Mouse (Mus musculus): Measurements from ENCODE around the gene Stard10.
A peak's percentile ranks its signal among the peaks of the same experiment; 100 is the strongest.

Gene Stard10

DNA sequence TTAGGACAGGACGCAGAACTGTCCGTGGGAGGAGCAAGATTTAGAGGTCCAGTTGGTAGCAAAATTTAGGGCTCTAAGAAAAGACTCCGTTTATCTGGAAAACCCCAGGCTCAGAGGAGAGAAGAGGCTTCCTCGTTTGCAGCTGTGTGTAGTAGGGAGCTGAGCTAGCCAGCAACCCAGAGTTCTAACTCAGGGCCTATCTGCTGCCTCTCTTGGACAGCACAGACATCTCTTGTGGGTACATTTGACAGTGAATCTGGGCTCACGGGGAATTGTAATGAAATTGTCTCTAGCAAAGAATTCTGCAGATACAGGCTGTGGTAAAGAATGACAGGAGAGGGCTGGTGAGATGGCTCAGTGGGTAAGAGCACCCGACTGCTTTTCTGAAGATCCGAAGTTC is 14.2 kb upstream of the Stard10 start:
- no peak for DNase-seq (ENCODE audit: low read depth, low spot score)

DNA sequence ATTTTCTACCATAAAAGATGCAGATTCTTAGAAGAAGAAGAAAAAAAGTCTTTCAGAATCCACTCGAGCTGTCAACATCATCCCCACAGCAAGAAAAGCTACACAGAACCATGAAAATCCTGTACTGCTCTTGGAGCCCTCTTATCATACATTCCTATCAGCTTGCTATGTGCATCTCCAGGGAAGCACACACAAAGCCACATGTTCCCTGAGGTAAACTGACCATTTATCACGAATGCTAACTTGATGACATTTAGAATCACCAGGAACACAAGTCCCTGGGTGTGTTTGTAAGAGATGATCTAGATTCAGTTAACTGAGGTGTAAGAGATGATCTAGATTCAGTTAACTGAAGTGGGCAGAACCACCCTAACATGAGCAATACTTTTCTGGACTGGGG is 10.0 kb upstream of the Stard10 start:
- no peak for DNase-seq (ENCODE audit: low read depth, low spot score)

DNA sequence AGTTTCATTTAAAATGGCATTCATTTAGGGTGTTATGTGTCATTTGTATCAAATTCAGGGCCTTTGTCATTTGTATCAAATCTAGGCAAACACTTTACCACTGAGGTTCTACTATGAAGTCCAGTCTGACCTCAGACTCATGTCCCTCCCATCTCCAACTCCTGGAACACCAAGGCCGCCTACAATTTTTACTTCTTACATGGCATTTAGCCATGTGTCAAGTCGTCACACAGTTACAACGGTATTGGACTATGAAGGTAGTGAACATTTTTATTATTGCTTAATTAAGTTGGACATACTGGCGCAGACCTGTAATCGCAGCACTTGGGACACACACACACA is 6.9 kb upstream of the Stard10 start:
- no peak for DNase-seq (ENCODE audit: low read depth, low spot score)

DNA sequence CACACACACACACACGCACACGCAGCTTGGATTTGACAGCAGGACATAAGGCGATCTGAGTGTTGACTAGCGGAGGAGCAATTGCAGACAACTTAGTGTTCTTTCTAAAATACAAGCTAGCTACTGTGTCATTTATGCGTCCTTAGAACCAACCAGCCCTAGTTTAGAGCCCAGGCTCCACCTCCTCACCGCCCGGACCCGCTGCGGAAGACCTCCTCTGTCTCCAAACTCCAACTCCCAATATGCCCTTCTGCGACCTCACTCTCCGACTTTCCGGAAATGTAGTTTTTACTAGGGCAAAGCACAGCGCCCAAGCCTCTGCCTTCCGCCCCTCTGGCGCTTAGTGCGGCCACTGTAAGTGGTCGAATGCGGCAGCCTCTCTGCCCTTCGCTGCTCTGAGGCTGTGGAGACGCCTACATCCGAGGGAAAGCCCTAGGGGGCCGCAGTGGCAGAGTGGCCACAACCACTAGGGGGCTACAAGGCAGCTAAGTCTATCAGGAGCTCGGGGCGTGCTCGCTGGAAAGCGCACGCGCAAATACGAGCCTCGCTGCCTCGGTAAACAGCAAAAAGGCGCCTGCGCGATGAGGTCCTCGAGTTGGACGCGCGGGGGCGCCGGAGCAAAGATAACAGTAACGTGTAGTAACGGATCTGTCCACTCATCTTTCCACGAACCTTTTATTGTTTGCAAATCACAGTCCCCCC is 6.4 kb upstream of the Stard10 start:
- peak; percentile 93 for DNase-seq (ENCODE audit: low read depth, low spot score)

DNA sequence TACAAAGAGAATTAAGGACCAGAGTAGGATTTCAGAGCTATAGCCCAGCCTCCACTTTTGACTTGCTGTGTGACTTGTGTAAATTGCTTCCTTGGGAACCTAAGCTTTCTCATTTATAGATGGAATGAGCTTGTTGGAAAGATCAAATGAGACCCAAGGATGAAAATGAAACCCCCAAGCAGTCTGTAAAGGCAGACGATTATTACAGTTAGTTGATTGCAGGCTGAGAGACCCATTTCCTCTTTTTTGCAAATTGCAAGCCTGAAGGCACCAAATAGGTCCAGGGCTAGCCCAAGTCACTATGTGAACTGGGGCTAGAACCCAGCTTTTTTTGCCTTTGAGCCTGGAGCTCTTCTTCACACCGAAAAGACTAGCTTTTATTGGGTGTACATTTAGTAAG is 5.8 kb upstream of the Stard10 start:
- no peak for DNase-seq (ENCODE audit: low read depth, low spot score)

DNA sequence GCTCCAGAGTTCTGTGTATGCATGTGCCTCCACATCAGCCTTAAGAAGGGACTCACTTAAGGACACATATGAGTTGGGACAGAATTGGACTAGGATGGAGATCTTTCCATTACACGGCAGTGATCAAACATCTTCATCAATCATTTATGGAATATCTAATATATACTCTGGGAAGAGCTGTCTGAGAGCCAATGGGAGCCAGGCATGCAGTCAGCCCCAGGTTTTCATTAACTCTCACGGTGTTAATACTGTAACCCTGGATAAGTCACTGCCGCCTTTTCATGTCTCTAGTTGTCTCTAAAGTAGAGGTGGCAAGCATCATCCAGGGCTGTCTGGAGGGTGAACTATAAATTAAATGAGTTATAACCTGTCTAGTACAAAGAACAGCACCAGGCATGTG is 3.9 kb upstream of the Stard10 start:
- no peak for DNase-seq (ENCODE audit: low read depth, low spot score)

DNA sequence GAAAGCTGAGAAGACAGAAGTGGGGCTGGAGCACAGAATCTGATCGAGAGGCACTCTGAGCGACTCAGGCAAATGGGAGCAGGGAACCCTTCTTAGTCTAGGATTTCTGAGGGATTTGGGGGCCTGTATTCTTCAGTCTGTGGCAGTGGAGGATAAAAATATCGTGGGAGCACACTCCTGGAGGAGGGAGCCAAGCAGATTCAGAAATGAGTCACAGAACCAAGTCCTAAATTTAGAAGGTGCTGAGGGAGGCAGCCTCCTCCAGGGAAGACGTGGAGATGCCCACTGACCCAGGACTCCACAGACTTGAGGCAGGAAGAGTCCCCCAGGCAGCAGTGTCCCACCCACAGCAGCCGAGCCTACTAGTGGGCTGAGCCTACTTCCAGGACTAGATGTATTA is 2.5 kb upstream of the Stard10 start:
- no peak for DNase-seq (ENCODE audit: low read depth, low spot score)

DNA sequence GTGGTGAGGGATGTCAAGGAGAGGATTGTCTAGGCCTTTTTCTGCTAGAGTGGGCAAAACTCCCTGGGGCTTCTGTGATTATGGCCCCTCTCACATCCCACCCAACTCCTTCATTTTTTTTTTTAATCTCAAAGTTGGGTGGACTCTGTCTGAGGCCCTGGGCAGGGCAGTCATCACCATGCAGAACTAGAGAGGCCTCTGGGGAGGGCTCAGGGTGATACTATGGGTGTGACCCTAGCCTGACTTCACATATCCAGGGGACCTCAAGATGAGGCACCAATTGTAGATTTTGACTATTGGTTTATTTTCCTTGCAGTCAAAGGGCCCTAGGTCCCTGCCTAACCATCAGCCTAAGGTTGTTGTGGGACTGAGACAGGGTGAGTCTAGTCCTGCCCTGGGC is 1.2 kb upstream of the Stard10 start:
- no peak for DNase-seq (ENCODE audit: low read depth, low spot score)

DNA sequence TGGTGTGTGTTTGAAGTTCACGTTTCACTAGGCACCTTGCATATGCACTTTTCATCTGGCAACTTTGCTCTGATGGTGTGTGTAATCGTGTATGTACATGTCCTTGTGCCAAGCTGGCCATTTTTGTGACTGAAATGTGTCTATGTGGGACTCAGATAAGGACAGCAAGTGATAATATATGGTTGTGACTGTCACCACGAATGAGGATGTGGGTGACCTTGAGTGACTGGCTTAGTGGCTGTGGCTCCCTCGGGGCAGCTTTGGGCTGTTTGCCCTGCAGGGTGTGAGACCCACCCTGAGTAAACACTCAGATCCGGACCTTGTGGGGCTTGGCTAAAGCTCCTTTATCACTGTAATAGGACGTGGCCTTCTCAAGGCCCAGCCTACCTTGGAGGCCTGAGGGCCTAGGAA is 290 bp upstream of the Stard10 start:
- no peak for DNase-seq (ENCODE audit: low read depth, low spot score)

DNA sequence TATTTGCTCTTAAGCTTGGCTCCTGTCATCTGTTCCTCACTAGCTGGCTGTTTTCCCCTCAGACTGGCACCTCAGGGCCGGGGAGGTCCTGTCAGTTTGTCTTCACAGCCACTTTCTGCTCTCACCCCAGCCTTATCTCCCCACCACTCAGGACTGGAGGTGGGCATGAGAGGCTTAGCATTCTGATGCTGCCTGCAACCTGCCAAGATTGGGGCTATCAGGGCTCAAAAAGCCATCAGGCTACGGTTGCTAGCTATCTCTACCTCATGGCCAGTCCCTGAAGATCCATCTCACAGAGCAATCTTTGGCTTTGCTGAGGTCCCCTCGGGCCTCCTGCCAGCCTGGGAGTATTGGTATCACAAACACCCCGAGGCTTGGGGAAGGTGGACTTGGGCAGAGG is 2.0 kb downstream of the Stard10 start:
- DNase-seq (ENCODE audit: low read depth, low spot score) = no peak

DNA sequence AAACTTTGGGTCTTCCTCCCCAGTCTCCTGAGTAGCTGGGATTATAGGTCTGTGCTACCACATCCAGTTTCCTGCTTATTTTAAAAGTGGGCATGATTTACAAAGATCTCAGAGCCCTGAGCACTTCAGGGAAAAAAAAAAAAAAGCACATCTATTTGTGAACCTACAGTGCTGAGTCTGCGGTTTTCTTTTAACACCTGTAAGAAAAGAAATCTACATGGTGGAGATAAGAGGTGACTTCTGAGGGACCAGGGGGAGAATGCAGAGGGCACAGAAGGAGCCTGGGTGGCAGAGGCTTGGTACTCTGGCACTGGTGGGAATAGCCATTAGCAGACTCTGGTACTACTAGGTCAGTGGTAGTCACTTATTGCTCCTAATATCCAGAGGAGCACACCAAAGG is 2.9 kb downstream of the Stard10 start:
- DNase-seq (ENCODE audit: low read depth, low spot score) = no peak

DNA sequence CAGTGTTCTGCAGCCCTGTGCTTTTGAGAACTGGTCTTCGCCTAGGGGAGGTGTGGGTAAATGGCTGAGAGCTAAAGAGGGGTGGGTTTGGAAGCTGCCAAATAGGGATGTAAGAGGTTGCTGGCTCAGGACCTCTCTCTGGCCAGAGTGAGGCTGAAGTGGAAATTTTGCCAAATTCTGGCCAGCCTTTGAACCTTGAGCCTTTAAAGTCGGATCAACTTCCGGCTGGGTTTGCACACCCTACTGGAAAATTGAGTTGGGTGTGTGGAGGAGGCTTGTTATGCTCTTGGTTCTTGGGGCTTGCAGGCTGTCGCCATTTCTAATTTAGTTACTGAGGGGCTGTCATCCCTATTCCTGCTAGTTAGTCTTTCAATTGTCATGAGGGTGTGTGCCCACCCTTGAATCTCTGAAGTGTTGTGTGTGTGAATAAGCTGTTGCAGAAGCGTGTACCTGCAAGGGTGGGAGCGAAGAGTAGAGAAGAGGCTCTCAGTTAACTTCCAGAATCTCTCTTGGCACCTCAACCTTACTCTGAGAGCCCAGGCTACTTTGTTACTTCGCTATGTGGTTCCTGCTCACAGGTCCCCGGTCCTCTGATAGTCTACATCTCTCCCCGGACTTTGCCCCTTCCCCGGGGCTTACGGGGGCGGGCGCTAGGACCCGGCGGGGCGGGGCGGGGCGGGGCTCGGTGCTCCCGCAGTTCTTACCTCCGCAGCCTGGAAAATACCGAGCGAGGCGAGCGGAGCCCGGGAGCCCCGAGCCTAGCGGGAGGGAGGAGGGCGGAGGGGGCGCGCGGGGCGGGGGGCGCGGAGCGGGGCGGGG is 3.7 kb downstream of the Stard10 start:
- no peak for DNase-seq (ENCODE audit: low read depth, low spot score)

DNA sequence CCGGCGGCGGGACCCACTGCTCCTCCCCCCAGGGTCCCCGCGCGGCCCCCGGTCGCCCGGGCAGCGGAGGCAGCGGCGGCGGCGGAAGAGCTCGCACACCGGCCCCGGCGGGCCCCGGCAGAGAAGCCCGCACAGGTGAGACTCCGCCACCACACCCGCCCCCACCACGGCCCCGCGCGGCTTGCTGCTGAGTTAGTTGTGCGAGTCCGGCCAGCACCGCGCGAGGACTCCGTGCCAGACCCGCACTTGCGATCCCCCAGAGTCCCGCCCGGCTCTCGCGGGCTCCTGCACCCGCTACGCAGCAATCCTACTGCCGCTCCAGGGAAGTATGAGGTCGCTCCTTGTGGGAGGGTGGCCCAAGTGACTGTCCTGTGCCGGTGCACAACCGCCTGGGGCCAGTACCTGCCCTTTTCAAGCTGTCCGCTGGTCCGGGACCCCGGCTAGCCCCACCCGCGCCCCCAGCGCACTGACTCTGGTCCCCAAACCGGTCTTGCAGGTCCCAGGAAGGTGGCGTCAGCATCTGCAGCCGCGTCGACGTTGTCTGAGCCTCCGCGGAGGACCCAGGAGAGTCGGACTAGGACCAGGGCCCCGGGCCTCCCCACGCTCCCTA is 4.4 kb downstream of the Stard10 start:
- DNase-seq (ENCODE audit: low read depth, low spot score) = no peak

DNA sequence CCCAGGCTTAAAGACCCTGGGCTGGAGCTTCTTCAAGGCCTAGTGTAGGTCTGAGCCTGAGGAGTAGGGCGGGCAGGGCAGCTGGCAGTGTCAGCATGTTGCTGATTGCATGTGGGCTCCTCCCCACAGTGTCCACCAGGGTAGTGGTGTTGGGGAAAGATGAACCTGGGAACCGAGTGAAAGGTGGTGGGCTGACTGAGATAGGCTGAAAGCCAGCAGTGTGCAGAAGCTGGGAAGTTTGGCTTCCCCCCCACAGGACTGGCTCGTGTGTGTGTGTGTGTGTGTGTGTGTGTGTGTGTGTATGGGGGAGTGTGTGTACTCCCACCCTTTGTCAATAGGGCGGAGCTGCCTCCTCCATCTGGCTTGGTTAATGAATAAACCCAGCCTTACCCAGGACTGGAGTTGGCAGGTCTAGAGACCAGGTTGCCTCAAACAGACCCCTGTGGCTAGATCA is 6.3 kb downstream of the Stard10 start:
- DNase-seq (ENCODE audit: low read depth, low spot score) = no peak

DNA sequence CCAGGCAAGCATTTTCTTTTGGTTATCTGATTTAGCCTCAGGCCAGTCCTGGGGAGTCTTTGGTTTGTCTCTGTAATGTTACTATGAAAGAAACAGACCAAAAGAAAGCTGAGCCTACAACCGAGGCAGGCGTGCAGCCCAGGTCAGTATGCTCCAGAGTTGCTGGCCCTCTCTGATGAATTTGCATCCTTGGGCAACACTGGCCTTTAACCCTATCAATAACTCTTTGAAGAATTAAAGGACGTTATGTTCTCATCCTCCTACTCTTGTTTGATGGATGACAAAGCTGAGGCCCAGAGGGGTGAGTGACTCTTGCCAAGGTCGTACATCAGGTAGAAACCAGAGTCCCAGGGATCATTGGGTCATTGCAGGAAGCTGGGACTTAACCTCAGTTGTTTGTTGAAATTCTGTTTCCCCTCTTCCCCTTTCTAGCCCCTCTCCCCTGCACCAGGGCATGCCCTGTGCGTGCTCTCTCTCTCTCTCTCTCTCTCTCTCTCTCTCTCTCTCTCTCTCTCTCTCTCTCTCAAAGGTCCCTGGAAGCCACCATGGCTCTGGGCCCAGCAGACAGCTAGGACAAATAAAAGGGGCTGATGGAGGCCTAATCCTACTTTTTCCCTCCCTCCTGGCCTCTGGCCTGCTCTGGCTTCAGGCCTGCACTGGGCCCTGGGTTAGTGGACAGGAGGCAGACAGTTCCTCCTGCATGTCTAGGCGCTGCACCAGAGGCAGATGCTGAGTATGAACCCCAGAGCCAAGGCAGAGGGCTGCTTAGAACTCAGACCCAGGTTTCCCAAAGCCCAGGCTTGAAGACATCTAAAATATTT is 7.5 kb downstream of the Stard10 start:
- no peak for DNase-seq (ENCODE audit: low read depth, low spot score)

DNA sequence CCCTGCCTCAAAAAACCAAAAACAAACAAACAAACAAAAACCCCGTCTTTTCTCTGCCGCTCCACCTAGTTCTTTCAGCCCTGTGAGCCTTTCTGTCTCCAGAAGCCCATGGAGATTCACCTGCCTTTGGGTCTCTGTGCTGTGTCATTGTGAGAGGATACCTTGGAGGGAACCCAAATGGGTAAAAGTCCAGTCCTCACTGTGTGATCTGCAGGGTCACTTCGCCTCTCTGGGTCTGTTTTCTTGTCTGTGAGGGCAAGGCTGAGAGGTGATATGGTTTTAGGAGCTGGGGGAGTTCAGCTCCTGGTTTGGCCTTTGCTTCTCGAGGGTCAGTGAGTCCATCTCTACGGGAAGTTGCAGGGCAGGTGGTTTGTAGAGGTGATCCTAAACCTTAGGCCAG is 9.1 kb downstream of the Stard10 start:
- DNase-seq (ENCODE audit: low read depth, low spot score) = no peak

DNA sequence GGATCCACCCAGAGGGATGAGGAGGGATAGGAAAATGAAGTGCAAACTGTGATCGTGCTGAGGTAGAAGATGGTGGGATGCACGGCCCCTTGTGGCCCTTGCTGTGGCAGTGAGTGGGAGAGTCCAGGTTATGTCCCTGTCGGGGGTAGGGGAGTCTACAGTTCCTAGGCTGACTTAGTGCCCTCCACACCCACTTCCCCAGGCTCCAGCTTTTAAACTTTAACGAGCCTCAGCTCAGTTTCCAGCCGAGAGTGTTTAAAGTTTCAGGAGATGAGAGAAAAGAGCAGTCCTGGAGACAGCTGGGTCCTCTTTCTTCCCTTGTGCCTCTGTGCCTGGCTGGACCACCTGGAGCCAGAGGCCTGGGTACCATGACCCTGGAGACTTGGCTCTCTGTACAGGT is 10.4 kb downstream of the Stard10 start:
- DNase-seq (ENCODE audit: low read depth, low spot score) = no peak

DNA sequence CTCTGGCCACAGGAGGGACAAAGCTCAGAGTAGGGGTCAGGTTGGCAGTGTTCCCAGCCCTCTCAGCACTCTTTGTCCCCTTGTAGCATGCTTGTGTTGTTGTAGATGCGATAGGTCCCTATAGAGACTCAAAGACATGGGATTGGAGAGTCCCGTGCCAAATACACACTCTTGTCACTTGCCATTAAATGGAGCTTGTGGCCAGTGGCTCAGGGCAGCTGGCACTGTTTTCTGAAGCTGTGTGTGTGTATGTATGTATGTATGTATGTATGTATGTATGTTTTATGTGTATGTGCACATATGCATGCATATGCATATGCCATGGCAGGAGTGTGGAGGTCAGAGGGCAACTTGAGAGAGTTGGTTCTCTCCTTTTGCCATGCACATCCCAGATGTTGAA is 10.9 kb downstream of the Stard10 start:
- no peak for DNase-seq (ENCODE audit: low read depth, low spot score)

DNA sequence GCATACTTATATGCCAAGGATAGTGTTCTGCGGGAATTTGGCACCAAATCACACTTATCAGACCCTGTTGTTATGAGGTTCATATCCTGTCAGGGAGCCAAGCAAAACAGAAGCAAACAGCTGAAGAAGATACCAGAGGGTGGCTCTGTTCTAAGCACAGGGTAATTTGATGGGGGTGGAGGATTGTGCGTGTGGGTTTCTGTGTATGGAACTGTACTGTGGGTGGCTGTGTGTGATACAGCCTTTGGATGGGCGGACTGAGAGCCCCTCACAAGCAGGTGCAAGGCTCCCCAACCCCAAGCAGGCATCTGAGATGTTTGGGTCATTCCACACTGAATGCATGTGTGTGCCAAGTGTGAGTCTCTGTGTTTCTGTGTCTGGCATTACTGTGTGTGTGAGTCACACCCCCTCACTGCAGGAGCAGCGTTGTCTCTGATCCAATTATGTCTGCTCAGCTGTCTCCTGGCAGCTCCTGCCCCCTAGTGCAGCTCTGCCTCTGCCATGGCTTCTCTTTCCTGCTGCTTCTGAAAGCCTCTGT is 11.8 kb downstream of the Stard10 start:
- DNase-seq (ENCODE audit: low read depth, low spot score) = no peak

DNA sequence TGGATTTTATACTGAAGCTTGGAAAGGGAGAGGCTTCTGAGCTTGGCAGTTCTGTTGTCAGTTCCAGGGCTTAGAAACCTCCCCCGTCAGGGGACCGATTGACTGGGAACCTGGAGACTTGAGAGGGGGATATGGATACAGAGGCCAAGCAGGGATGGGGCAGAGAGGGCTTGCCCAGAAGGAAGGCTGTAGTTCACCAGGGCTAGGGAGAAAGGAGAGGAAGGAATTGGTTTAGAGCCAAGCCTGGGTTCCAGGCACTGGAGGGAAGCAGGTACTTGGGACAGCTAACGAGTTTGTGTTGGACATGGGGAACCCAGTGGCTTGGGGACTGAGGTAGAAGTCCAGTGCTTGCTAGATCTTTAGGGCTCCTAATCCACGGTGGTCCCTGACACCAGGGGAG is 12.7 kb downstream of the Stard10 start:
- DNase-seq (ENCODE audit: low read depth, low spot score) = no peak

DNA sequence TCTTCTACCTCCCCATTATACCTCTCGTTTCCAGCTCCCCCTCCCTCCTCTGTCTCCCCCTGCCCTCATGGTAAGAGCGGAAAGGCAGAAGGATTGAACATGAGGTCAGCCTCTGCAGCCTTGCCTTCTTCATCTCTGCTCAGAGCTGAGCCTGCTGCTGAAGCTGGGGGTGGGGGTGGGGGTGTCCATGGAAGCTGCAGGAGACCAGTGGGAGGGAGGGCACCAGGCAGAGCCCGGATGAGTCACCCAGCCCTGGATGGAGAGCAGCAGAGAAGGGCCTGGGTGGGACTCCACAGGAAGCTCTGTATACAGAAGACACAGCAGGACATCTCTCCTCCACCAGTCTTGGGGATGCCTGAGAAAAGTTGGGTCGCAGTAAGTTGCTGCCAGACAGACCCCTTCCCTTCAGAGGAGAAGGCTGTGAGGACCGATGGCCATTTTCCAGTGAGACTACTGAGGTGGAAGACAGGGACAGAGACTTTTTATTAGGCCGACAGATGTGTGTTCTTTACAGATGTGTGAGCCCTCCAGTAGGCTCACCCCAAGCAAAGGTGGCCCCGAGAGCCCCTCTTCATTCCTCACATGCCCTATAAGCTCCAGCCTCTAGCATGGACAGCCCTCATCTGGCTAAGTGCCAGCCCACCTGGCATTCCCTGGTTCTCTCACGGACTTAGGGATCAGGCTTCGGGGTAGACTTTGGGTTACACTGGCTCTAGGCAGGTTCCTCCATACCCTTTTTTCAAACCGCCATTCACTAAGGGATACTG is 13.4 kb downstream of the Stard10 start:
- no peak for DNase-seq (ENCODE audit: low read depth, low spot score)
